Mouse (Mus musculus) stomach, embryonic 16.5 days (tissue): ENCODE data around the gene Galnt9. TPM values are rescaled to one million over a fixed set of nuclear protein-coding genes. Genes with fewer than 3 reads are reported as not detected.

Experiments
- ATAC-seq: fragments of 200-750 bp; cut with Nextera tagmentation; 2 replicates; pipeline ENCODE4 v1.8.0; 2017; ENCODE audit warnings: moderate number of reproducible peaks, moderate TSS enrichment; ENCODE audit not compliant: insufficient read depth, low FRiP score
- H3K27ac ChIP-seq: fragments of 300-500 bp; sonication (generic); 2 replicates; pipeline ENCODE4 v1.5.1; 2014; ENCODE audit warnings: low read length
- H3K27me3 ChIP-seq: fragments of 300-500 bp; sonication (generic); 2 replicates; pipeline ENCODE4 v1.6.1; 2014; ENCODE audit warnings: low read length, control low read depth, mixed read lengths; ENCODE audit not compliant: control insufficient read depth, insufficient read depth
- H3K36me3 ChIP-seq: fragments of 300-500 bp; sonication (generic); 2 replicates; pipeline ENCODE4 v1.6.1; 2014; ENCODE audit warnings: low read length; ENCODE audit not compliant: control insufficient read depth, insufficient read depth
- H3K4me1 ChIP-seq: fragments of 300-500 bp; sonication (generic); 2 replicates; pipeline ENCODE4 v1.6.1; 2014; ENCODE audit warnings: low read length, control low read depth, mixed read lengths; ENCODE audit not compliant: control insufficient read depth, insufficient read depth
- H3K4me2 ChIP-seq: fragments of 300-500 bp; sonication (generic); 2 replicates; pipeline ENCODE4 v1.6.1; 2014; ENCODE audit warnings: low read depth, low read length, mixed read lengths
- H3K4me3 ChIP-seq: fragments of 300-500 bp; sonication (generic); replicated peaks from 2 replicates; pipeline ENCODE4 v1.5.1; 2014; ENCODE audit warnings: mild to moderate bottlenecking, low read length
- H3K9ac ChIP-seq: fragments of 300-500 bp; sonication (generic); 2 replicates; pipeline ENCODE4 v1.6.1; 2014; ENCODE audit warnings: low read length
- H3K9me3 ChIP-seq: fragments of 300-500 bp; sonication (generic); replicated peaks from 2 replicates; pipeline ENCODE4 v1.6.1; 2016; ENCODE audit warnings: low read length, control low read depth; ENCODE audit not compliant: control insufficient read depth
- WGBS: fragments of 180-500 bp; shearing (Covaris S2); extraction: QIAGEN DNeasy Blood & Tissue Kit; methylation state at CpG from one replicate; pipeline ENCODE4 v1.1.7; 2014; 5-methylcytosine and 5-hydroxymethylcytosine counted together
- polyA plus RNA-seq: library from polyadenylated mRNA; unstranded; fragments of >200 nt; fragmentation: Nextera tagmentation; extraction: Ambion mirVana; gene quantifications from 2 replicates; pipeline ENCODE4 v1.2.1, GENCODE M21; 2015

Galnt9 gene
- 0.41 and 0.59 TPM in 2 replicates for polyA plus RNA-seq

DNA sequence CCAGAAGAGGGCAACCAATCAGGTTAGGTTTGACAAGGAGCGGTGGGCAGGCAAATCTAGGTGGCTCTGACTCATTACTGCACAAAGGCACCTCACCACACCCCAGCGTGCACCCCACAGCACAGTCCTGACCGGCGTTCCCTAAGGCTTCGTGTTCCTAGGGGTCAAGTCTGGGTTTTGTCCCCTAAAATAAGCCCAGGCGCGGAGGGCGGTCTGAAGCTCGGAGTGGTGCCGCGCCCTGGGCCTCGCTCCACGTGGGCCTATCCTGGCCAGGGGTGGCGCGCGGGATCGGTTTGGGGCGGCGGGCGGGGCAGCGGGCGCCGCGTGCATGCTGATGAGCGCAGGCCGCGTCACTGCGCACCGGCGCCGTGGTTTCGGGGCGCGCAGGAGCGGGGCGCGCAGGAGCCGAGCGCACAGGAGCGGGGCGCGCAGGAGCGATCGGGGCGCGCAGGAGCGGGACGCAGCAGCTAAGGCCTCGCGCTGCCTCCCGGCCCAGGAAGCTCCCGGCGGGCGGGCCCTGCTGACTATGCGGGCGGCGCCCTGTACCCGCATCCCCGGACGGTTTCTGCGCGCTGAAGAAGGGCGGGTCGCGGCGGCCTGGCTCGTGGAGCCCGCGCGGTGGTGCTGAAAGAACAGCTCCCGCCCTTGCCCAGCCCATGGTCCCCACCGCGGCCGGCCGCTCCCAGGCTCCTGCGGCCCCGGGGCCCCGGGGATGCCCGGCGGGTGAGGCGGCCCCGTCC lies at the start of gene Galnt9:
Gene Galnt9, plus strand, starts transcription at position 405 of the 740 bp plus-strand sequence.
- ATAC-seq, result peak; percentile 79; the same call in 1 of the 2 replicates
- Histone ChIP-seq H3K4me1 (0 out of 2 replicates have a peak, but pooled peaks cover 2% of the 10 kb centered on the region), H3K4me3 (peak within 1 kb of the TSS; percentile 41), H3K9me3 (no peaks in the 10 kb centered on the region), H3K4me2 (peak within 1 kb of the TSS; percentile 54), H3K27me3 (peaks cover 36% of the 10 kb centered on the region), H3K27ac (no peak within 1 kb of the TSS), H3K36me3 (no peaks in the 10 kb centered on the region), H3K9ac (no peak within 1 kb of the TSS)
- under 1% methylated on average over 82 of the region's 82 CpGs for WGBS

DNA sequence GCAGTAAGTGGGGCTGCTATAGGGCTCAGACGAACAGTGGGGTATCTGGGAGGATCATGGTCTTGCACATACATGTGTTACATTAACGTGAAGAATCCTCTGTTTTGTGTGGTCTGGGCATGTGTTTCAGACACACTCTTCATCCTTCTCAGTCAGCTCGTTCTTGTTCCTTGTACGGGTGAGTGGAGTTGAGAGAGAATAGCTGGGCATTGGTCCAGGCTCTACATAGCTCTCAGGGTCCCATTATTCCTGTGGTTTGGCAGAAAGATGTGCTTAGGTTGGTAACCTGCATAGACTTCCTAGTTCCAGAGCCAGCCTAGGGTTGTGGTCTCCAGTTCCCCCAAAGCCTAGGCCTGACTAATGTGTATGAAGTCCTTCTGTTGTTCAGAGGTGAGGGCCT lies 49.8 kb upstream of the Galnt9 start:
- Histone ChIP-seq H3K27ac (no peak overlapping the region), H3K4me3 (no peak overlapping the region), H3K36me3 (no peaks in the 10 kb centered on the region), H3K4me1 (no peaks in the 10 kb centered on the region), H3K9me3 (no peaks in the 10 kb centered on the region), H3K27me3 (no peaks in the 10 kb centered on the region), H3K4me2 (no peak overlapping the region), H3K9ac (no peak overlapping the region)
- ATAC-seq, result no peak
- 72% methylated on average over 4 of the region's 4 CpGs for WGBS

DNA sequence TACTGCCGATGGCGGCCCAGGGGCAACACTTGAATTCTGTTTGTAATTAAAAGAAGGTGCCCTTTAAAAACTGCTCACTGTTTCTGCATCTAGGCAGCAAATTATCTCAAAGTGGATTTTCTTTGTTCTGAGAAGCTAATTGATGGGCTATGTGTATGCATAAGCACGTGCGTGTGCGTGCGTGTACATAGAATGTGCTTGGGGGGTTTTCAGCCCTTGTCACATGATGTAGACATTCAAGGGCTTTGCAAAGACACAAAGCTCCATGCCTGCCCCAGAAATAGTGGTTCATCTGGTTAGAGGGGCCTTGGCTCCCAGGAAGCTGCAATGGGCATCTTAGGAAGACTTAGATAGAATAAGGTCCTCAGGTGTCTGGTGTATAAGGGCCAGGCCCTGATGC lies 49.1 kb upstream of the Galnt9 start:
- no peak overlapping the region for H3K27ac ChIP-seq
- ATAC-seq, result no peak
- no peak overlapping the region for H3K4me2 ChIP-seq
- no peaks in the 10 kb centered on the region for H3K4me1 ChIP-seq
- H3K9ac ChIP-seq, result no peak overlapping the region
- H3K9me3 ChIP-seq, result no peaks in the 10 kb centered on the region
- no peaks in the 10 kb centered on the region for H3K36me3 ChIP-seq
- H3K4me3 ChIP-seq, result no peak overlapping the region
- WGBS, result 88% methylated on average over 6 of the region's 6 CpGs
- H3K27me3 ChIP-seq, result no peaks in the 10 kb centered on the region; the same call in 1 of the 2 replicates

DNA sequence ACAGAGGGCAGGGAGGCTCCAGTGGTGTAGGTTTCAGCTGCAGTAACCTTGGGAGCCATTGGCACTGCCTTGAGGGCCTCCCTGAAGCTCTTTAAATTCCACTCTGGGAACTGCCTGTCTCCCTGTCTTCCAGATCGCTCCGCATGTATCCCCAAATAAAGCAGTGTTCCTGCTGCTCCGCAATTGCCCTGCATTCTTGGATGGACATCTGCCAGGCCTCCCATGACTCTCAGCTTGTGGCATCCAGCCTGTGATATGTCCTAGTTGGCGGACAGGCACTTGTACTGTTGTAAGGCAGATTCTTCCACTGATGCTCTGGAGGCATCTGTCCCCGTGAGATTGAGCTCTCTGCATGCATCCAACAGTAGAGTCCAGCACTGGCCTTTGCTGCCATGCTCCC lies 46.6 kb upstream of the Galnt9 start:
- no peak overlapping the region for H3K9ac ChIP-seq
- no peaks in the 10 kb centered on the region; the same call in 1 of the 2 replicates for H3K27me3 ChIP-seq
- H3K9me3 ChIP-seq, result no peaks in the 10 kb centered on the region
- 70% methylated on average over 5 of the region's 5 CpGs for WGBS
- H3K4me3 ChIP-seq, result no peak overlapping the region
- H3K4me1 ChIP-seq, result no peaks in the 10 kb centered on the region
- no peak overlapping the region for H3K27ac ChIP-seq
- H3K4me2 ChIP-seq, result no peak overlapping the region
- no peak for ATAC-seq
- no peaks in the 10 kb centered on the region for H3K36me3 ChIP-seq

DNA sequence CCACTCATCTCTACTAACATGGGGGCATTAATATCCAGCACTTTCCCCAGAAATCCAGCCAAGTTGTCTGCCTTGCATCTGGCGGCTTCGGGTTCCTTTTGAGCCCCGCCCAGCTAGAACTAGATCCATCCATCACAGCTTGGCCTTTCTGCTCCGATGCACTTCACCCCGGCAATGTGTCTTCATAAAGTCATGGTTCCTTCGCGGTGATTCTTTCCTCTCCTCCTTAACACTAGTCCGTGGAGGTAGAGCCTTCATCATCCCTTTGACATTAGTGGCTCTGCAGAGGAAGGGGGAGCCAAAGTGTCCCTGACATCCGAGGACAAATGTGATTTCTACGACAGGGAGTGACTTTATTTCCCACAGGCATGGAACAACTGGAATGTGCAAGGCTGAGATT lies 46.1 kb upstream of the Galnt9 start:
- 33% methylated on average over 10 of the region's 10 CpGs for WGBS
- no peaks in the 10 kb centered on the region for H3K36me3 ChIP-seq
- H3K27me3 ChIP-seq, result no peaks in the 10 kb centered on the region; the same call in 1 of the 2 replicates
- no peak for ATAC-seq
- no peaks in the 10 kb centered on the region for H3K4me1 ChIP-seq
- no peak overlapping the region for H3K27ac ChIP-seq
- no peak overlapping the region for H3K4me3 ChIP-seq
- no peaks in the 10 kb centered on the region for H3K9me3 ChIP-seq
- no peak overlapping the region for H3K4me2 ChIP-seq
- H3K9ac ChIP-seq, result no peak overlapping the region

DNA sequence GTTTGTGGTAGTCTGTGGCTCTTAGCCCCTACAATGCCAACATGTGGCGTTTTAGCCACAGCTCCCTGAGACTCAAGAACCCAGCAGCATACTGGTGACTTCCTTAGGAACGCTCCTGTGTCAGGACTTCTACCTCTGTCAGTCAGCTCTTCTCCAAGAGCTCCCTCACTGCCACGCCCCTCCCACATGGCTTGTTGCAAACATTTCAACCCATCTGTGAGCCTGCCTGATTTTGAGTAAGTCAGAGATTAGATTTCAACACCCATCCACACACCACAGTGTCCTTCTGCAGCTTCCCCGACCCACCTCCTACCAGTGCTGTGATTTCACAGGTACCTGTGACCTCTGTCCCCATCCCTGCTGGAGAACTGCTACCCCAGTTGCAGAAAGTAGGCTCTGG lies 43.9 kb upstream of the Galnt9 start:
- Histone ChIP-seq H3K4me2 (no peak overlapping the region), H3K27ac (no peak overlapping the region), H3K4me1 (no peaks in the 10 kb centered on the region), H3K9me3 (no peaks in the 10 kb centered on the region), H3K36me3 (no peaks in the 10 kb centered on the region), H3K27me3 (no peaks in the 10 kb centered on the region; the same call in 1 of the 2 replicates), H3K9ac (no peak overlapping the region), H3K4me3 (no peak overlapping the region)
- no peak for ATAC-seq
- WGBS, result 34% methylated on average over 4 of the region's 4 CpGs

DNA sequence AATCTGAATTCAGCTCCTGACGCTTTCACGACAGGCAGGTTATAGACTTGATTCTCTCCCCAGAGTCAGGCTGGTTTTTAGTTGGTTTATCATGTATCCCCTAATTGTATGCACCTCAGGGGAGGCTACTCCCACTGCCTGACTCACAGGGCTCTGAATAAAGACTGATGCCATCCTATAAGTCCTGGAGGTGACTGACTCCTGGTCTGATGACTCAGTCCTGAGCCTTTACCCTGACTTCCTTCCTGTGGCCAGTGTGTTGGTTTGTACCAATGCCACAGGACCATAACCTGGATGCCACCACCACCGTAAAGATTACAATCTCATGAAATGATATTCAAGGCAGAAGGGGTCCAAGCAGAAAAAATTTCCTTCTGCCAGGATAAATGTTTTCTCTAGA lies 40.8 kb upstream of the Galnt9 start:
- Histone ChIP-seq H3K27ac (no peak overlapping the region), H3K36me3 (no peaks in the 10 kb centered on the region), H3K27me3 (no peaks in the 10 kb centered on the region; the same call in 1 of the 2 replicates), H3K4me2 (no peak overlapping the region), H3K4me3 (no peak overlapping the region), H3K9me3 (no peaks in the 10 kb centered on the region), H3K4me1 (no peaks in the 10 kb centered on the region), H3K9ac (no peak overlapping the region)
- 91% methylated on average over 3 of the region's 3 CpGs for WGBS
- ATAC-seq, result no peak

DNA sequence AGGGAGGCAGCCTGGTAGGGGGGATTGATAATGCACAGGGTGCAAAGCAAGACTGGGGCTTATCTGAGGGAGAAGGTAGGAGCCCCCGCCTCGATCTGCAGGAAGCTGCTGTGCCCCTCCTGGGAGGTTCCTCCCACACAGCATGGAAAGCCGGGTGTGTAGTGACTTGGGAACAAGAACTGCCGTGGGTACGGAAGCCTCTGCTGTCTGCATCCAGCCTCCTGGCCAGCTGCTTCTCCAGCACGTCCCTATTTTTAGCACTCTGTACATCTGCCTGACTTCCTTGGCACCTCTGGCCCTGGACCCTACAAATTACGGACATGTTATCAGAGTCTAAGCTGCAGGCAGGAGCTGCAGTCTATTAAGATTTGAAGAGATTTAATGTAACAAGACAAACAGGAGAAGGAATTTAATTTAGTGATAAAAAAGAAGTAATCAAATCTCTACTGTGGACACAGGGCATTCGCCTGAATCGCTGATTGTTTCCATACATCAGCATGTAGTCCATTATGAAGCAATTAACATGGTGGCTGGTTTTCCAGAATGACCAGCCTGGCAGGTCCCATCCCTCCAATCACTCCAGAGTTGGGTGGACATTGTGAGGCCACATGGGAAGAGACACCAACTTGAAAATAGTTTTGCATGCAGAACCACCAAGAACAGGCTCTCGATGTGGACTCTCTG lies 38.4 kb upstream of the Galnt9 start:
- no peak overlapping the region for H3K27ac ChIP-seq
- no peaks in the 10 kb centered on the region for H3K36me3 ChIP-seq
- H3K9ac ChIP-seq, result no peak overlapping the region
- no peak for ATAC-seq
- no peak overlapping the region for H3K4me3 ChIP-seq
- H3K27me3 ChIP-seq, result no peaks in the 10 kb centered on the region; the same call in 1 of the 2 replicates
- no peaks in the 10 kb centered on the region for H3K4me1 ChIP-seq
- H3K9me3 ChIP-seq, result no peaks in the 10 kb centered on the region
- no peak overlapping the region for H3K4me2 ChIP-seq
- 59% methylated on average over 10 of the region's 10 CpGs for WGBS

DNA sequence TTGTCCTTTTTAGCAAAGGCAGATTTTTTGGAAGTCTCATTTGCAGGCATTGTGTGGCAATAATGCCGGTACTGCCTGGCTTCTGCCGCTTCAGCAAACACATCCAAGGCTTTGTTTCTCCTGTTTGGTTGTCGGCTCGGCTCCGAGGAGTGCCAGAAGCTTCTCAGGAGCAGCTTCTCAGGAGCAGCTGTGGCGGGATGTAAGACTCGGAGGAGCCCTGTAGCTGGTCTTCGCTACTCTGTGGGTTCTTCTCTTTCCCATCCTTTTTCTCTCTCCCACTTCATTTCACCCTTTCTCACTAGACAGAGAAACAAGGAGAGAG lies 37.9 kb upstream of the Galnt9 start:
- Histone ChIP-seq H3K36me3 (no peaks in the 10 kb centered on the region), H3K9ac (no peak overlapping the region), H3K9me3 (no peaks in the 10 kb centered on the region), H3K27me3 (no peaks in the 10 kb centered on the region; the same call in 1 of the 2 replicates), H3K4me2 (no peak overlapping the region), H3K4me1 (no peaks in the 10 kb centered on the region), H3K27ac (no peak overlapping the region), H3K4me3 (no peak overlapping the region)
- WGBS, result 52% methylated on average over 8 of the region's 8 CpGs
- no peak for ATAC-seq
